Mouse (Mus musculus) cerebellum, postnatal 4 days (tissue): Measurements from ENCODE around the gene Gprc5c.
A peak's percentile ranks its signal among the peaks of the same experiment; 100 is the strongest.

ENCODE experiments used
- DNase-seq, 2 experiments: peaks; one replicate each; pipeline ENCODE4 v3.0.0; 2022; ENCODE audit warnings: low spot score in 2 of 2, mixed read lengths in 1 of 2

Gprc5c gene

DNA sequence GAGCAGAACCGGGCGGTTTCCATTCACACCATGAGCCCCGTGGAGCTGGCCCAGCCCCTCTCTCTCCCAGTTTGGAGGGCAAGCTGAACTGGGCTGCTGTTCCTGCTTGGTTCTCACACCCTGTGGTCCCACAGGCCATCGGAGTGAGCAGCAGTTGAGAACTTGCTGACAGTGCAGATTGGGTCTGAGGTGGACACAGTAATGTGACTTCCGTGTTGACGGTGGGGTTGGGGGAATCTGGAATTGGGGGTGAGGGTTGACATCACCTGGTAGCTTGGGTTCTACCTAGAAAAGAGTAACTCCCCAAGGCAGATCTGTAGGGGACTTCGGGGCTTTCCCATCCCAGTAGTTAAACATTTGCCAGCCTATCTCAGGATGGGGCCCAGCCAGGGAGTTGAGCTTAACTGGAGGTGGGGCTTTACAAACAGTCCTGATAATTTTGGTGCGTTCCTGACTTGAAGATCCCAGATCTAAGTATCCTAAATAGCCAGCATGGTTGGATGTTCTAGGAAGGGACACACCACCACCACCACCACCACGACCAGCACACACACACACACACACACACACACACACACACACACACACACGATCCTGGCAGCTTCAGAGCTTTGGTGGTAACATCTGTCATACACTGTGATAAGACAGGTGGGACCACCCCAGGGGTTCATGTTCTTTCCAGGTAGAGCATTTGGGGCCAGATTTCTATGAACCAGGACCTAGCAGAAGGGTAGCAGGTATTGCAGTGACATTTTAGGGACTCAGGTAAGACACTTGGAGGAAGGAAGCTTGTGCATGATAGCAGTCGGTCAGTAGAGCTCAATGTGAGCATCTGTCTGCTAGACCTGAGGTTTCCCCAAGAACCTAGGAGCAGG lies 16.6 kb downstream of the Gprc5c start:
- no peak for DNase-seq

- no peak for DNase-seq
Measured at GRCm38 (mm10) chr11:114868280-114868679, 17.3 kb downstream of the Gprc5c start.

DNA sequence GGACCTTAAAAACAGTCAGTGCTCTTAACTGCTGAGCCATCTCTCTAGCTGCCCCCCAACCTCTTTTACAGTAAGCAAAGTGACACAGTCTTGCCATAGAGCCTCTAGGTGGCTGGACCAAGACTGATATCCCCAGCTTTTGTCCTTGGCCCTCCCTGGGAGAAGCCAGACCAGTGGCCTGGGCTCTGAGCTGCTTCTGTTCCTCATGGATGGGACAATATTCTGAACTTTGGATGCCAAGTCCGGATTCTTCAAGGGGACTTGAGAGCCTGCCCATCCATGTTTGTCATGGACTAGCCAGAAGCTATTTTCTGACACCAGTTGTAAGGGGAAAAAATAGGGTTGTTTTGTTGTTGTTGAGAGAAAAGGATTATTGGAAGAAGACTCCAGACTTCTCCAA lies 18.8 kb downstream of the Gprc5c start:
- DNase-seq, result no peak

DNA sequence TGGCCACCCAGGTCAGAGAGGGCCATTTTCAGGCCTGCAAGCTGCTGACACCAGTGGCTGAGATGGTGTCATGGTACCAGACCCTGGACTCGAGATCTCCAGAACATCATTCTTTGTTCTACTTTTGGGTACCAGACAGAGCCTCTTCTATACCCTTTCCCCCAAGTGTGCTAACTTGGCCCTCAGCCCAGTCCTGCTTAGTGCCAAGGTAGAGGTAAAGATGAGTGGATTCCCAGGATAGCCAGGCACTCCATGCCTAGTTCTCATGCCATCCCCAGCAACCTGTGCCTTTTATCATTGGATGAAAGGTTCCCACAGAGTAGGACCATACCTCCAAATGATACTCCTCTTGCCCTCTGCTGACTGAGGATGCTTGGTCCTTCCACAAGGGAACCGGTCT lies 20.6 kb downstream of the Gprc5c start:
- DNase-seq, result no peak

GRCm38 (mm10) chr11:114873022-114873817 lies 22.3 kb downstream of the Gprc5c start:
- DNase-seq, result no peak

GRCm38 (mm10) chr11:114874226-114875145 lies 23.5 kb downstream of the Gprc5c start:
- no peak for DNase-seq

DNA sequence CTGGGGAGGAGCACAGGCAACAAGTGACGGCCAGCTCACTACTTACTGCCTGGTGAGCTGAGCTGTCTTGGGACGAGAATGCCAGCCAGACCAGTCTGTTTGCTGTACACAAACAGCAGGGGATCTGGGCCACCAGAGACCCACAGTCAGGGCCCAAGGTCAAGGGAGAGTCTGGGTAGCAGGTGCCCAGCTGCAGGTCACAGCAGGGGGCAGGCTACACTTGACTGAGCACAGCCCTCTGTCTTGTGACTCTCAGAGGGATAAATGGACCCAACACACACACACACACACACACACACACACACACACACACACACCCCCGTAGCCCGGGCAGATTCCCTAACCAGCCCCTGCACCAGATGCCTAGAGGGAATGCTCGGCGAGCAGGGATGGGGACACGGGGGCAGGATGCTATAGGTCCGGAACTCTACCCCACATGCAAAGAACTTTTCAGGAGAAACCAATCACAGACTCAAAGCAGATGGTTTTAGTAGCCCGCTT lies 24.4 kb downstream of the Gprc5c start:
- no peak for DNase-seq

DNA sequence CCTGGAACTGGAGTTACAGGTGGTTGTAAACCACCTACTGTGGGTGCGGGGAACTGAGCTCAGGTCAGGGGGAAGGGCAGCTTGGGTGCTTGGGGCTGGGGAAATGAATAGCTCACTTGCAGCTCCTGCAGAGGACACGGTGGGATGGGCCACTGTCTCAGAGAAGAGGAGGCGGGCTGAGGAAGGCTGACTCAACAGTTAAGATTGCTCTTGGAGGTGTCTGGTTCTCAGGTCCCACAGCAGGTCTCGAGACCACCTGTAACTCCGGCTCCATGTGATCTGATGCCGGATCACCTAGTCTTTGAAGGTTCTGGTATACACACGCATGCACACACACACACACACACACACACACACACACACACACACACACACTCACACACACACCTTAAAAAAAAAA lies 25.2 kb downstream of the Gprc5c start:
- no peak for DNase-seq

- DNase-seq, result no peak
Measured at GRCm38 (mm10) chr11:114876621-114877020, 25.7 kb downstream of the Gprc5c start.

- peak; percentile 43 to 63 for DNase-seq
Measured at GRCm38 (mm10) chr11:114877145-114877544, 26.2 kb downstream of the Gprc5c start.

DNA sequence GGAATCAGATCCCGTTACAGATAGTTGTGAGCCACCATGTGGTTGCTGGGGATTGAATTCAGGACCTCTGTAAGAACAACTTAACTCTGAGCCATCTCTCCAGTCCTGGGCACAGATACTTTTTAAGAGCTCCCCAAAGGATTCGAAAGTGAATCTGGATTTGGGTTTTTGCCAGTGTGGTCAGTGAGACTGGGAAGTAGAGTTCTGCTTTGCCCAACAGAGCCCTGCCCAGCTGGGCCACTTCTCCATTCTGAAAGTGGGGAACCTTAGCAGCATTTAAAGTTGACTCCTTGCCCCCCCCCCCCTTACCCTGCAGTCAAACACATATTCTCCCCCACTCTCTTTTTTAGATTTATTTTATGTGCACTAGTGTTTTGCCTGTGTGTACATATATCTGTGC lies 28.7 kb downstream of the Gprc5c start:
- DNase-seq, result no peak

GRCm38 (mm10) chr11:114880185-114880584 lies 29.2 kb downstream of the Gprc5c start:
- DNase-seq, result no peak

- peak in 1 of 2 experiments; percentile 67 for DNase-seq
Measured at GRCm38 (mm10) chr11:114880589-114880988, 29.6 kb downstream of the Gprc5c start.

DNA sequence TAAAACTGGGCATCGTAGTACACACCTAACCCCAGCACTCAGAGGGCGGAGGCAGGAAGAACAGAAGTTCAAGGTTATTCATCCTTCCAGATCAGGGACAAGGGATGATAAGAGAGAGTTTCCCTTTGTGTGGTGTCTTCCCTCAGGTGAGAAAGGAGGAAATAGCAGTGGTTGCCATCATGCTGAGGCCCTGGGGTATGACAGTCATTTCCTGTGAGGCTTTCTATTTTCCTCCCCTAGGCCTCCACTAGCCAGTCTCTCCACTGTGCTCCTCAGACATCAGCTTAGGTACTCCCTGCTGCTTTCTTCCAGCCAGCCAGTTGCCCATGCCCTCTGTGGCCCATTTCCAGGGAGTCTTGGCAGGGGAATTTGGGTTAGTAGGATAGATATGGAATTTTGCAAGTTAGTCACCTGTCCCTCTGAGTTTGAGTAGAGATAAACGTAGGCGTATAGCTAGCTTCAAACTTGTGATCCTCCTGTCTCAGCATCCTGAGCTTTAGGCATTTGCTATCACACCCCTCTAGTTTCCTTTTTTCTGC lies 32.4 kb downstream of the Gprc5c start:
- no peak for DNase-seq

DNA sequence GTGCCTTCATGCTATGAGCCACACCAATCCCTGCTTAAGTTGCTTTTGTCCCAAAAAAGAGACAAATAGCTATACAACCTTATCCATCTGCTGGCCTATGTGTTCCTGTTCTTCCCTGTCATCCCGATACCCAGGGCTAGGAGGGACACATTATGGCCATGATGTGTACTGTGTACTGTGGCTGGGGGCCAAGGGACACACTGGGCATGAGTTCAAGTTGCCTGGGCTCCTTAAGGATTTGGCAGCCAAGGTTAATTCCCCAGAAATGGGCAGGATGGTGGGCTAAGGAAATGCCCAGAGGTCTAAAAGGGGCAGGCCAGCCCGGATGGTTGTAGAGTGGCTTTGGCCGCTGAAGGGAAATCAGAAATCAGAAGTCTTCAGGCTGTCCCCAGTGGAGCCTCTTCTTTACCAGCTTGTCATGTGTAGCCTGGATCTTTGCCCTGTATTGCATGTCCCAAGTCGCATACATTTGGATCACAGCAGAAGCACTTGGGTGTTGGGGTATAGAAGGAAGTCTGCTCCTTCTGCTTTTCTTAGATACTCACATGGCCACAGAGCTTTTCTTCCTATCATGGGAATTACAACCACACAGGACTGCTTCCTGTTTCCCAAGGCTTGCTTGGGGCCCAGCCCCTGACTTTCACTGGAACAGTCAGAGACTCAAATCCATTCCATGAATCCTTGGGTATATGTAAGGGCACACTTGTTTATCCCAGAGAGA lies 33.6 kb downstream of the Gprc5c start:
- peak in 1 of 2 experiments; percentile 42 for DNase-seq

- no peak for DNase-seq
Measured at GRCm38 (mm10) chr11:114889991-114890518, 39.1 kb downstream of the Gprc5c start, which contains the start of gene Cd300a. Gene Cd300a (plus strand): TSS chr11:114890041.

GRCm38 (mm10) chr11:114890542-114890941 lies 39.6 kb downstream of the Gprc5c start:
- no peak for DNase-seq

DNA sequence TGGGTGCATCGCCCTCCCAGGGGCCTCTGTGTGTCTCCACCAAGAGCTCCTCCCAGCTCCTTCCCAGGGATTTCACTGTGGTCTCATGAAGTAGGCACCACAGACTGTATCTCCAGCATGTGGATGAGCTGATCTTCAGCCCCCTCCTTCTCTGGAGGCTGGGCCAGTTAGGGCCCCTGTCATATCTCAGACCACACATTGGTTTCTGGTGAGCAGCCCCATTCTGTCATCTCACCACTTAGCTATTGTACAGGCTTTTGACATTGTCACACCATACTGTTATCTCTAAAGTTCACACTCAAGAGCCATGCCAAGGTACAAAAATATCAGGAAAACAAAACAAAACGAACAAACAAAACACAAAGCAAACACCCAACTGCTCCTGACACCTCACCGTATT lies 45.1 kb downstream of the Gprc5c start:
- no peak for DNase-seq

DNA sequence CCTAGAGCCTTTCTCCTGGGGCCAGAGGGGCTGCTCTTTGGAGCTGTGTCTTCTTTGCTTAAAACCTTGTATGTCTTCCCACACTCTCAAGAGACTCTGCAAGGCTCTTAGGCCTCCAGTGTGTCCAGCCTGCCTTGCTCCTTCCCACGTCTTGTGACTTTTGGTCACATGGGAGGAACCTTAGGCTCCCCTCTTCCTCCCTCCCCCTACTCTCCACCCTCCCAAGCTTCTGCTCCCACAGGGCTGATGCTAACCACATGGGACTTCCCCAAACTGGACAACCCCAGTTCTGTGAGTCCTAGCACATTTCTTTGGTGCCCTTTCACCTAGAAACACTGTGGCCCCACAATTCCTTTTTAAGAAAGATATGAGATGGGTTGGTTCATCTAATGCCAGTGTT lies 47.1 kb downstream of the Gprc5c start:
- DNase-seq, result no peak

- DNase-seq, result no peak
Measured at GRCm38 (mm10) chr11:114903224-114903623, 52.3 kb downstream of the Gprc5c start.
